Mouse (Mus musculus): Measurements from ENCODE around the gene Colgalt1.
A peak's percentile ranks its signal among the peaks of the same experiment; 100 is the strongest.

DNA sequence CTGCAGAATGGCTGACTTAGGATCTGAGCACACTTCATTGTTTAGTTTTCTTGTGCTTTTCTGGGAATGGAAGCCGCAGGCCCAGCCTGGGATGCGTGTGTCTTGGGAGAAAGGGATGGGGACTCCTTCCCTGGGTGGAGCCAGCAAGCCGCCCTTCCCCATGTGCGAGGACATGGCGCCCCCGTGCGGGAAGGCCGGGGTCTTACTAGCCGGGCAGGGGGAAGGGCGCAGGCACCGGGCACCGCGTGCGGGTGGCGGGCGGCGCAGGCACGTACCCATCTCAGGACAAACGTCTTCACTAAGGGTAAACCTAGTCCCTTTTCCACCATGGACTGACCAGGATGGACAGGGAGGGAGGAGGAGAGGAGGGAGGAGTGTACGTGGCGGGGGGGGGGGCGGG, 22.4 kb downstream of the Colgalt1 start:
- TF ChIP-seq POLR2A (IDR thresholded peaks at IDR 0.05; ENCODE audit: low read depth, low read length) (no peak), CTCF (IDR thresholded peaks at IDR 0.05; ENCODE audit: extremely low read depth, insufficient read length, insufficient replicate concordance, low read depth, low read length) (peak; percentile 33; the same call in 1 of the 2 replicates)

All from small intestine, adult 2 months (tissue).